Mouse (Mus musculus) embryonic facial prominence, embryonic 12.5 days (tissue): Measurements from ENCODE around the gene Scand1. TPM values are rescaled to one million over a fixed set of nuclear protein-coding genes. Genes with fewer than 3 reads are reported as not detected.
A peak's percentile ranks its signal among the peaks of the same experiment; 100 is the strongest.

ENCODE experiments used
- ATAC-seq: fragments of 200-750 bp; cut with Nextera tagmentation; 2 replicates; pipeline ENCODE4 v1.8.0; 2017; ENCODE audit not compliant: insufficient number of reproducible peaks, insufficient read depth, low FRiP score, low TSS enrichment
- H3K27ac ChIP-seq: fragments of 300-500 bp; sonication (generic); 2 replicates; pipeline ENCODE4 v1.5.1; 2016; ENCODE audit warnings: mild to moderate bottlenecking
- H3K27me3 ChIP-seq: fragments of 300-500 bp; sonication (generic); 2 replicates; pipeline ENCODE4 v1.6.1; 2016; ENCODE audit warnings: mild to moderate bottlenecking, moderate library complexity
- H3K36me3 ChIP-seq: fragments of 300-500 bp; sonication (generic); 2 replicates; pipeline ENCODE4 v1.6.1; 2016; ENCODE audit warnings: mild to moderate bottlenecking
- H3K4me1 ChIP-seq: fragments of 300-500 bp; sonication (generic); 2 replicates; pipeline ENCODE4 v1.6.1; 2016
- H3K4me2 ChIP-seq: fragments of 300-500 bp; sonication (generic); replicated peaks from 2 replicates; pipeline ENCODE4 v1.6.1; 2016; ENCODE audit warnings: mild to moderate bottlenecking, moderate library complexity
- H3K4me3 ChIP-seq: fragments of 300-500 bp; sonication (generic); 2 replicates; pipeline ENCODE4 v1.5.1; 2016; ENCODE audit warnings: mild to moderate bottlenecking
- H3K9ac ChIP-seq: fragments of 300-500 bp; sonication (generic); 2 replicates; pipeline ENCODE4 v1.6.1; 2016; ENCODE audit warnings: mild to moderate bottlenecking, moderate library complexity
- H3K9me3 ChIP-seq: fragments of 300-500 bp; sonication (generic); 2 replicates; pipeline ENCODE4 v1.6.1; 2016; ENCODE audit warnings: mild to moderate bottlenecking, moderate library complexity
- WGBS: fragments of 180-500 bp; shearing (Covaris S2); methylation state at CpG from one replicate; pipeline ENCODE4 v1.1.7; 2016; 5-methylcytosine and 5-hydroxymethylcytosine counted together
- polyA plus RNA-seq: library from polyadenylated mRNA; unstranded; fragments of >200 nt; fragmentation: Nextera tagmentation; extraction: Ambion mirVana; gene quantifications from 2 replicates; pipeline ENCODE4 v1.2.1, GENCODE M21; 2016

The Scand1 gene
- polyA plus RNA-seq, 1 experiment from 2014 or later: 119 TPM

DNA sequence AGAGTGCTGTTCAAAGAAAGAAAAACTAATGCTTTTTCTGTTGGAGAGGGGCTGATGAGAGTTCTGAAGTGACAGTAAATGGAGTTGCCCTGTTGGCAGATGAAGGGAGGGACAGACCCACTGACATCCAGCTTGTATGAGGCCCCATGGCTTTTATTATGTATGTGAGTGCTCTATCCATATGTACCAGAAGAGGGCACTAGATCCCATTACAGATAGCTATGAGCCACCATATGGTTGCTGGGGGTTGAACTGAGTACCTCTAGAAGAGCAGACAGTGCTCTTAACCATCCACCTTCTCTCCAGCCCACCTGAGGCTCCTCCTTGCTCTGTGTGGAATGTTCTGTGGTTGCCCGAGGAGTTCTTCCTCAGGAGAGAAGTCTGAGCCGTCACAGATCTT lies 6.7 kb downstream of the Scand1 start:
- no peak overlapping the region for H3K9ac ChIP-seq
- peaks cover 50% of the 10 kb centered on the region for H3K36me3 ChIP-seq
- no peak overlapping the region for H3K27ac ChIP-seq
- H3K4me1 ChIP-seq: no peaks in the 10 kb centered on the region
- no peak overlapping the region for H3K4me3 ChIP-seq
- no peaks in the 10 kb centered on the region for H3K9me3 ChIP-seq
- H3K27me3 ChIP-seq: no peaks in the 10 kb centered on the region
- WGBS: 78% methylated on average over 2 of the region's 2 CpGs
- no peak overlapping the region for H3K4me2 ChIP-seq
- ATAC-seq: no peak

DNA sequence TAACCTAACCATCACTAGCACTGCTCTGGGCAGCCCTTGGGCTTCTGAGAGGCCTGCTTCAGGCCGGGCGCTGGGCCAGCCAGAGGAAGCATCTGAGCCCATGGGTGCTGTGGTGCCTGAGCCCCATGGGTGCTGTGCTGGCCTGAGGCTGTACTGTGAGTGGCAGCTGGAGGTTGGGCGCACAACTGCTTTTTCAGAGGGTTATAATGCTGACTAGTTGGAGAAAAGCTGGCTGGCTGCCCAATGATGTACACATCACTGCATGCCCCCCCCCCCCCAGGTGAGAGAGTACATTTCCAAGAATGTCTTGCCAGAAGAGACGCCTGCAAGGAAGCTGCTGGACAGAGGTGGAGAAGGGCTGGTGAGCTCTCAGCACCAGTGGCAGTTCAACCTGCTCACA lies 8.2 kb downstream of the Scand1 start:
- no peaks in the 10 kb centered on the region for H3K4me1 ChIP-seq
- no peak overlapping the region for H3K4me3 ChIP-seq
- H3K9me3 ChIP-seq: no peaks in the 10 kb centered on the region
- H3K4me2 ChIP-seq: no peak overlapping the region
- no peak for ATAC-seq
- H3K9ac ChIP-seq: no peak overlapping the region
- H3K27ac ChIP-seq: no peak overlapping the region
- WGBS: 92% methylated on average over 4 of the region's 4 CpGs
- peaks cover 55% of the 10 kb centered on the region for H3K36me3 ChIP-seq
- H3K27me3 ChIP-seq: no peaks in the 10 kb centered on the region

DNA sequence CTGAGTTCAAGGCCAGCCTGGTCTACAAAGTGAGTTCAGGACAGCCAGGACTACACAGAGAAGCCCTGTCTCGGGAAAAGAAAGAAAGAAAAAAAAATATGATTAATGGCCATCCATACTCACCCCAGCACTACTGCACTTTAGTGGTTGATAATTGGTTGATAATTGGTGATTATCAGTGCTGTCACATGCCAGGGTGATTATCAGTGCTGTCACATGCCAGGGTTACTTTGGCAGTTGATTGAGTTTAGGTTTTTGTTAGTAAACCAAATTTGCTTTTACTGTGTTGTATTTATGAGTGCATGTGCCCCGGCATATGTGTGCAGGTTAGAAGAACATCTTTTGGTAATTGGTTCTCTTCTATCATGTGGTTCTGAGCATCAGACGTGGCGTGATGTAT lies 10.4 kb downstream of the Scand1 start:
- H3K4me1 ChIP-seq: no peaks in the 10 kb centered on the region; the same call in 1 of the 2 replicates
- ATAC-seq: no peak
- H3K36me3 ChIP-seq: peaks cover 66% of the 10 kb centered on the region
- H3K4me3 ChIP-seq: no peak overlapping the region
- no peak overlapping the region for H3K4me2 ChIP-seq
- H3K27ac ChIP-seq: no peak overlapping the region
- H3K9me3 ChIP-seq: no peaks in the 10 kb centered on the region
- no peak overlapping the region for H3K9ac ChIP-seq
- 90% methylated on average over 4 of the region's 4 CpGs for WGBS
- no peaks in the 10 kb centered on the region for H3K27me3 ChIP-seq

DNA sequence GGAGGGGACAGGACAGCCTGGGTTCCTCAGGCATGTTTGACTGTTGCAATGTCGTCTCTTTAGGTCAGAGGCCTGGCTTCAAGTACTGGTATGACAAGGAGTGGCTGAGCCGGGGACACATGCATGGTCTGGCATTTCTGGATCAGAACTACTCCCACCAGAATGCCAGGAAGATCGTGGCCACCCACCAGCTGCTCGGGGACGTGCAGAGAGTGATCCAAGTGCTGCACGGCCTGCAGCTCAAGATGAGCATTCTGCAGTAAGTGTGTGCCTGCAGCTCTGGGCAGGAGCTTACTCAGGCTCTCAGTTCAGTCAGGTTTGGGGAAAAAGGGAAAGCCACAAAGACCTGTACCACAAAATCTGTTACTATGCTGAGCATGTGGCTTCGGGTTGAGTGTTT lies 14.0 kb downstream of the Scand1 start:
- Histone ChIP-seq H3K4me3 (no peak overlapping the region), H3K27ac (no peak overlapping the region), H3K36me3 (peaks cover 77% of the 10 kb centered on the region), H3K27me3 (no peaks in the 10 kb centered on the region), H3K9me3 (no peaks in the 10 kb centered on the region), H3K4me1 (no peaks in the 10 kb centered on the region; the same call in 1 of the 2 replicates), H3K9ac (no peak overlapping the region), H3K4me2 (no peak overlapping the region)
- ATAC-seq: no peak
- 90% methylated on average over 7 of the region's 7 CpGs for WGBS

DNA sequence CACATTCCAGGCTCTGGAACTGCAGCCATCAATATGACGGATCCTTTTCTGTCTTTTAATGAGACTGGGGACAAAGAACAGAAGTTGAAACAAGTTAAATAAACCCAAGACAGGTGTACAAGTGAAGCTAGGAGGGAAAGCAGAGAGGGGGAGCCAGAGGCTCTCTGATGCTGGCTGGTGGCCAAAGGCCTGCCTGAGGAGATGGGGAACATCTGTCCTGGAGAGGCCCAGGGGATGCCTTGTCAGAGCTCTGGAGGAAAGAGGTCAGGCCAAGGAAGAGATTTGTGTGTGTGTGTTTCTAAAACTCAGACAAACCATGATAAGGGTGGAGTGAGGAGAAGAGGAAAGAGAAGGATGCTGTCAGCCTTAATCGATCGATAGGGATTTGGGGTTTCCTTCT lies 14.9 kb downstream of the Scand1 start:
- Histone ChIP-seq H3K4me1 (no peaks in the 10 kb centered on the region; the same call in 1 of the 2 replicates), H3K27ac (no peak overlapping the region), H3K36me3 (peaks cover 79% of the 10 kb centered on the region), H3K9ac (0 out of 2 replicates have a peak overlapping the region, but pooled peaks have one; percentile 19), H3K27me3 (no peaks in the 10 kb centered on the region), H3K4me2 (no peak overlapping the region), H3K9me3 (no peaks in the 10 kb centered on the region), H3K4me3 (no peak overlapping the region)
- 76% methylated on average over 3 of the region's 3 CpGs for WGBS
- ATAC-seq: peak; percentile 73; the same call in 1 of the 2 replicates

DNA sequence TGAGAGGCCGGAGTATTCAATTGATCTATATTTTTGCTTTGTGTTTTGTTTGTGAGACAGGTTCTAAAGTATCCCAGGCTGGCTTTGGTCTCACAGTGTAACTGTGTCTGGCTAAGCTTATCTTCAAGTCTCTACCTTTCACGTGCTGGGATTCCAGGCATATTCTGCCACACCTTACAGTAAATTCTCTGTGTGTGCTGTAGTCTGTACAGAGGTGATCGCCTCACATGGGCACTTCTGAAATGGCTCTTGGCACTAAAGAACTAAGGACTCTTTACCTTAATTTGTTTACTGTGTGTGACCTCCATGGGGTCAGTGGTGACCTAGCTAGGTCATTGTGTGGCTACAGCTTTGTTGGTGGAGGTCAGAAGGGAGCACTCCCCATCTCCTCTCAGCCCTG lies 16.3 kb downstream of the Scand1 start:
- H3K9me3 ChIP-seq: no peaks in the 10 kb centered on the region
- no peak overlapping the region for H3K4me2 ChIP-seq
- H3K9ac ChIP-seq: no peak overlapping the region
- peaks cover 71% of the 10 kb centered on the region for H3K36me3 ChIP-seq
- 90% methylated on average over 3 of the region's 3 CpGs for WGBS
- no peaks in the 10 kb centered on the region for H3K27me3 ChIP-seq
- ATAC-seq: no peak
- H3K27ac ChIP-seq: no peak overlapping the region
- H3K4me3 ChIP-seq: no peak overlapping the region
- no peaks in the 10 kb centered on the region; the same call in 1 of the 2 replicates for H3K4me1 ChIP-seq

DNA sequence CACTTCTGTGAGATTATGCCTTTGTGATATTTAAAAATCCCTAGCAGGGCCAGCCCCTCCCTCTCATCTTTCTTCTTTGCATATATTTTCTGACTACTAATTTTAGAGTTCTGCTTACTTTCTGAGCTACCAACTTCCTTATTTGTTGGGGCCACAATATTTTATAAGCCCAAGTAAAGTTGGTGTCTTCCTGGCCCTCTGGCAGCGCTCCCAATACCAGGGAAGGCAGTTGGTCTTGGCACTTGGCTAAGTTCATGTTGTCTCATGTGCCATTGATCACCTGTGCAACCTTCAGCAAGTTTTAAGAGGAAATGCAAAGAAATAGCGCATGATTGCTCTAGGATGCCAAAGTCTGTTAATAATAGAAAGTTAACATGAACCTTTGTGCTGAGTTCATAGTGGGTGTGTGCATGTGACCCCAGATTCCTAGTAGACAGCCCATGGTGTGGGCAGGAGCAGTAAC lies 16.9 kb downstream of the Scand1 start:
- Histone ChIP-seq H3K4me1 (no peaks in the 10 kb centered on the region; the same call in 1 of the 2 replicates), H3K4me3 (no peak overlapping the region), H3K27me3 (no peaks in the 10 kb centered on the region), H3K36me3 (peaks cover 71% of the 10 kb centered on the region), H3K9me3 (no peaks in the 10 kb centered on the region), H3K9ac (no peak overlapping the region), H3K4me2 (no peak overlapping the region), H3K27ac (no peak overlapping the region)
- WGBS: 95% methylated on average over 2 of the region's 2 CpGs
- ATAC-seq: no peak

DNA sequence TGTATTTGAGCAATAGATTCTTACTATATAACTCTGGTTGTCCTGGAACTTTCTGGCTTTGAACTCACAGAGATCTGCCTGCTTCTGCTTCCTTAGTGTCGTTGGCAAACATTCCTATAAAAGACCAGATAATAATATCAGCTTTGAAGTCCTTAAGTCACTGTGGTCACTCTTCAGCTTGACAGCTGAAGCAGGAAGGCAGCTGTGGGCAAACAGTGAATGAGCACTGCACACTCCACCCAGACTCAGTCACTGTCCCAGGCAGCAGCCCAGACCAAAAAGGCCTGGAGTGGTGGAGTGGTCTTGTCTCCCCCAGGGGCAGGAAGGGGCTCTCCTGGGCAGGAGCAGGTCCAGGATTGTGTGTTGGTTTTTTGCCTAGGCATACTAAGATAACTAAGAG lies 20.5 kb downstream of the Scand1 start:
- Histone ChIP-seq H3K4me2 (no peak overlapping the region), H3K36me3 (peaks cover 69% of the 10 kb centered on the region), H3K27ac (no peak overlapping the region), H3K27me3 (no peaks in the 10 kb centered on the region), H3K9me3 (no peaks in the 10 kb centered on the region), H3K4me3 (no peak overlapping the region), H3K4me1 (no peaks in the 10 kb centered on the region), H3K9ac (no peak overlapping the region)
- ATAC-seq: no peak
- 84% methylated on average over 1 of the region's 1 CpGs for WGBS

DNA sequence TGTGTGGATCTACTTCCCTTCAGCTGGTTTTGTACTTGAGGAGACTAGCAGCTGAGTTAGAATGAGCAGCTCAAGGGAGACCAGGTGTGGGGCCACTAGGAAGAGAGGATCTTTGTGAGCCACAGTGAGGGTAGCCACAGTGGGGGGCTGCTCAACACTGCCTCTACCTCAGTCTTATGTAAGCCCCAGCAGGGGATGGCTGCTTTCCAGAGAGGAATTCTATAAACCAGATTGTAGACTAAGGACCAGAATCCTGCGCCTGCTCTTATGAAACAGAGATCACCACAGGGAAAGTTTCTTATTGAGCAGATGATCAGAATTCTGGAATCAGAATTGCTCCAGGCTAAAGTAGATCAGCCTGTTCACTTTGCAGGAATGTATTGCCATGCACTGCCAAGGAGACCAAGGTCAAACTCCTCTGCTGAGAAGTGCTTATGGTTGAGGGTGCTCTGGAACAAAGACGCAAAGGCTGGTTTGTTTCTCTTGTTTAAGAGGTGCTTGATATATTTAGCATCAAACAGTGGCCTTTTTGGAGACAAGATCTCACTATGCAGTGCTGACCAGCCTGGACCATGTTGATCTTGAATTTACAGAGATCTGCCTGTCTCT lies 22.8 kb downstream of the Scand1 start:
- 90% methylated on average over 2 of the region's 2 CpGs for WGBS
- Histone ChIP-seq H3K9ac (no peak overlapping the region), H3K27me3 (no peaks in the 10 kb centered on the region), H3K36me3 (peaks cover 57% of the 10 kb centered on the region), H3K4me2 (no peak overlapping the region), H3K9me3 (no peaks in the 10 kb centered on the region), H3K4me1 (no peaks in the 10 kb centered on the region), H3K27ac (no peak overlapping the region), H3K4me3 (no peak overlapping the region)
- no peak for ATAC-seq

DNA sequence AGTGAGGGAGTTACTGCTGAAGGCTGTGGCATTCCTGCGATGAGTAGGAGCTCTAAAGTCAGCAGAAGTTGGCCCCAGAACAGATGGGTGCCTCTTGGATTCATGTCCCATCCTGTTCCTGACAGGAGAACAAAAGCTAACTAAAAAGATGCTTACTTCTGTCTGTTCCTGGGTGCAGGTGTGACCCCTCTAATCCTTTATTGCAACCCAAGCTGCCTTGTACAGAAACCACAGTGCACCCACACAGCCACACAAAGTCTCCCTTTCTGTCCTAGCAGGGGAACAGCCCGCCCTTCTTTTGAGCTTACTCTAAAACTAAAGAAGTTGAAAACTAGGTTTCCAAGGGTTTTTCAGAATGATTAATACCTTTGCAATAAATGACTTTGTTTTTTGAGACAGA lies 24.3 kb downstream of the Scand1 start:
- Histone ChIP-seq H3K9ac (no peak overlapping the region), H3K36me3 (peaks cover 43% of the 10 kb centered on the region), H3K4me3 (no peak overlapping the region), H3K9me3 (no peaks in the 10 kb centered on the region), H3K27ac (no peak overlapping the region), H3K27me3 (no peaks in the 10 kb centered on the region), H3K4me1 (no peaks in the 10 kb centered on the region), H3K4me2 (no peak overlapping the region)
- WGBS: 87% methylated on average over 2 of the region's 2 CpGs
- no peak for ATAC-seq

DNA sequence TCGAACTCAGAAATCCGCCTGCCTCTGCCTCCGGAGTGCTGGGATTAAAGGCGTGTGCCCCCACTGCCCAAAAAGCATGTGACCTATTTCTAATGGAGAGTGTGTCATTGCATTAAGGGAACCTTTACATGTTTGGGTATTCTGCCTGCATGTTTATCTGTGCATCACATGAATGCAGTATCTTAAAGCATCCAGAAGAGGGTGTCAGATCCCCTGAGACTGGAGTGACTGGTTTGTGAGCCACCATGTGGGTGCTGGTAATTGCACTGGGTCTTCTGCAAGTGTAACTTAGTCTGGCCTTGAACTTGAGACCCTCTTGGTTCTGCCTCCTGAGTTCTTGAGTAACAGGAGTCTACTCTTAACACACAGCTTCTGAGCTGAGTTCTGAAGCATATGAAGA lies 25.8 kb downstream of the Scand1 start:
- WGBS: 95% methylated on average over 4 of the region's 4 CpGs
- no peak overlapping the region for H3K4me3 ChIP-seq
- H3K4me2 ChIP-seq: no peak overlapping the region
- H3K27me3 ChIP-seq: no peaks in the 10 kb centered on the region
- ATAC-seq: no peak
- H3K9ac ChIP-seq: no peak overlapping the region
- no peak overlapping the region for H3K27ac ChIP-seq
- no peaks in the 10 kb centered on the region for H3K4me1 ChIP-seq
- no peaks in the 10 kb centered on the region for H3K9me3 ChIP-seq
- H3K36me3 ChIP-seq: peaks cover 38% of the 10 kb centered on the region

DNA sequence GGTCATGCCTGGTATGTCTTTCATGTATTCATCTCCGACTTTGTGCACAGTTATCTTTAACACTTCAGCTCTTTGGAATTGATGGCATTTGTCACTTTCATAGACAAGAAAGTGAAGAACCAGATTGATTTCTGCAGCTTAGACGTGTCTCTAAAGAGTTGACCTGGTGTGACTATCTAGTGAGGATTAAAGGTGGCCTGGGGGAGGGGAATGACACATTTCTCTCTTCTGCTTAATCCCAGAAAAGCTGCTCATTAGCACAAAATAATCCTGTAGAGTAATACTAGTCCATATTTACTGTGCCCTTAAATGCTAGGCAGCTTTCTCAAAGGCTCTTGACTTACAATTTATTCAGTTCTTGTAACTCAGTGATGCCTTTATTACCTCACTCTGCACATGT lies 27.3 kb downstream of the Scand1 start:
- H3K9ac ChIP-seq: no peak overlapping the region
- 72% methylated on average over 2 of the region's 2 CpGs for WGBS
- no peaks in the 10 kb centered on the region for H3K9me3 ChIP-seq
- no peaks in the 10 kb centered on the region for H3K27me3 ChIP-seq
- H3K4me3 ChIP-seq: no peak overlapping the region
- no peak overlapping the region for H3K4me2 ChIP-seq
- no peak overlapping the region for H3K27ac ChIP-seq
- no peak for ATAC-seq
- no peaks in the 10 kb centered on the region for H3K4me1 ChIP-seq
- H3K36me3 ChIP-seq: peaks cover 31% of the 10 kb centered on the region
